Mouse (Mus musculus) heart, adult 2 months (tissue): ENCODE results near the gene Mrpl38. TPM values are rescaled to one million over a fixed set of nuclear protein-coding genes. Genes with fewer than 3 reads are reported as not detected.
"Not testable (repeated sequence)": the region's sequence is repeated elsewhere in the genome, so short reads cannot be mapped to it uniquely, and the experiment has no call there.

Source experiments
- DNase-seq, 2 experiments: peaks; one replicate each; pipeline ENCODE4 v3.0.0; 2021
- H3K27ac ChIP-seq: fragments of 200-600 bp; 2 replicates; pipeline ENCODE4 v1.8.1; 2022
- H3K27me3 ChIP-seq: fragments of 200-500 bp; 2 replicates; pipeline ENCODE4 v1.6.1; 2012; ENCODE audit warnings: mild to moderate bottlenecking, low read length, inconsistent platforms, mixed read lengths; ENCODE audit not compliant: control insufficient read depth, insufficient read depth
- H3K36me3 ChIP-seq: fragments of 200-500 bp; 2 replicates; pipeline ENCODE4 v1.6.1; 2012; ENCODE audit warnings: low read length, inconsistent platforms; ENCODE audit not compliant: control insufficient read depth, insufficient read depth
- H3K4me1 ChIP-seq: fragments of 200-500 bp; 2 replicates; pipeline ENCODE4 v1.6.1; 2011; ENCODE audit warnings: low read length; ENCODE audit not compliant: control insufficient read depth, insufficient read depth
- H3K4me3 ChIP-seq: fragments of 200-600 bp; 2 replicates; pipeline ENCODE4 v1.8.1; 2022
- H3K79me2 ChIP-seq: fragments of 200-500 bp; replicated peaks from 2 replicates; pipeline ENCODE4 v1.6.1; 2012; ENCODE audit warnings: mild to moderate bottlenecking, inconsistent platforms, low read length, moderate library complexity, mixed read lengths; ENCODE audit not compliant: control insufficient read depth, insufficient read depth
- H3K9ac ChIP-seq: fragments of 200-500 bp; 2 replicates; pipeline ENCODE4 v1.6.1; 2012; ENCODE audit warnings: low read depth, mild to moderate bottlenecking, control low read depth, inconsistent platforms, low read length, mixed read lengths
- CTCF ChIP-seq: fragments of 200-600 bp; IDR thresholded peaks from 2 replicates; pipeline ENCODE4 v1.8.1; 2022; ENCODE audit warnings: antibody characterized with exemption, mild to moderate bottlenecking, moderate library complexity
- EP300 ChIP-seq: fragments of 200-500 bp; IDR thresholded peaks from 2 replicates; pipeline ENCODE4 v1.6.1; 2011; ENCODE audit warnings: low read depth, low read length, control low read depth; ENCODE audit not compliant: insufficient read depth
- POLR2A ChIP-seq: fragments of 200-500 bp; IDR thresholded peaks from 2 replicates; pipeline ENCODE4 v1.6.1; 2011; ENCODE audit warnings: mild to moderate bottlenecking, low read depth, low read length, control low read depth; ENCODE audit not compliant: insufficient read depth
- WGBS: fragments of 180-500 bp; shearing (Covaris S2); methylation state at CpG from one replicate; pipeline ENCODE4 v1.1.7; 2018; 5-methylcytosine and 5-hydroxymethylcytosine counted together
- intact Hi-C: fragments of 180-260 bp; cut with DNase I; formaldehyde crosslinking; loops from one replicate; pipeline ENCODE4 v1.15.1; 2025
- polyA plus RNA-seq: library from polyadenylated mRNA; depleted of rRNA; stranded (reverse); fragments of >200 nt; gene quantifications from 2 replicates; pipeline ENCODE4 v1.2.3, GENCODE M21; 2012
- total RNA-seq, 2 experiments: library from RNA; stranded (reverse); gene quantifications; 2 replicates each; pipeline ENCODE4 v1.2.3; 2021

Mrpl38 gene
- total and polyA plus RNA-seq, 3 experiments = 55.5 to 59.7 (median 56.8) TPM

DNA sequence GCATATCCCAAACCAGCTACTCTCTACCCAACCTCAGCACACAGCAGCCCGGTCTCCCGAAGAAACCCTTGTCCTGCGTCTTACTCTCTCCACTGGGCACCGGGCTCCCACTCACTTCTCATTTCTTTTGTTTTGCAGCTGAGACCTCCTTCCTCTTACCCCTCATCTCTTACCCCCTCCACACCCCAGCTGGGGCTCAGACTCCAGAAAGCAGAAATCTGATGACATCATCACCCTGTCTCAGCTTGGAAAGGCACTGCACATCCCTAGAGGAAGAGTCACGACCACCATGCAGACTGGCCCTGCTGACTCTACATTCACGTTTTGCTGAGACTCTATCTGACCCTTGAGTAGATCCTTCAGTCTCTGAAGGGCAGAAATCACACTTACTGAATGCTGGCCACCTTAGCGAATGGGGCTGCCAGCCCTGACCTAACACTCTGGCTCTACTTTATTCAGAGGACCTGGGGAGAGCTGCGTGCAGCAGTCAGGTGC, 8.6 kb downstream of the Mrpl38 start:
- TF ChIP-seq POLR2A = no peak
- TF ChIP-seq EP300 = no peak
- TF ChIP-seq CTCF = no peak
- no peaks in the 10 kb centered on the region for H3K79me2 ChIP-seq
- peak overlapping the region; percentile 70 for H3K4me3 ChIP-seq
- H3K27me3 ChIP-seq = no peaks in the 10 kb centered on the region
- peak overlapping the region; percentile 88 for H3K9ac ChIP-seq
- H3K36me3 ChIP-seq = no peaks in the 10 kb centered on the region
- 28% methylated on average over 8 of the region's 8 CpGs for WGBS
- H3K4me1 ChIP-seq = peaks cover 14% of the 10 kb centered on the region
- H3K27ac ChIP-seq = peak overlapping the region; percentile 96
- intact Hi-C loops = loop anchor here (1.0 to 10.0 kb wide), 4 partner anchors 22 to 195 kb away; partner anchors contain the start of genes Recql5 and Sap30bp
- no peak for DNase-seq

- H3K27ac ChIP-seq = peak overlapping the region; percentile 96
- H3K9ac ChIP-seq = peak overlapping the region; percentile 30
- peaks cover 14% of the 10 kb centered on the region for H3K4me1 ChIP-seq
- TF ChIP-seq EP300 (no peak), CTCF (no peak), POLR2A (no peak)
- H3K79me2 ChIP-seq = no peaks in the 10 kb centered on the region
- DNase-seq = no peak
- no peaks in the 10 kb centered on the region for H3K27me3 ChIP-seq
- H3K36me3 ChIP-seq = no peaks in the 10 kb centered on the region
- intact Hi-C loops = no loop called here
- WGBS = 74% methylated on average over 9 of the region's 9 CpGs
- no peak overlapping the region; the same call in 1 of the 2 replicates for H3K4me3 ChIP-seq
Measured at GRCm38 (mm10) chr11:116129091-116129790, 9.4 kb downstream of the Mrpl38 start.

DNA sequence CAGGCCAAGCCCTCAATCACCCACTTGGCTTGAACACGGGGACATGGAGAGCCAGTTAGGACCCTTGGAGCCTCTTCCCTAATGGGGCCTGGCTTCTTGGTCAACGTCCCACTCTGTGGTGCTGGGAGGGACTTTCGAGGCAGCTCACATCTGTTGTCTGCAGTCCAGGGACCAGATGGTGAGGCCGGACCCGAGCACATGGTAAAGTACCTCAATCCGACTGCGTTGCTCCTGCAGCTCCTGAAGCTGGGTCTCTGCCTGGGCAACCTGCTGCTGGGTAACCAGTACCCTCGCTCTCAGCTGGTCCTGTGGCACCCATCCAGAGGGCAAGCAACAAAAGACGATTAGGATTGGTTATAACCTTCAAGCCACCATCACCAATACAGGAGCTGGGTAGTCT, 10.7 kb downstream of the Mrpl38 start:
- intact Hi-C loops = no loop called here
- no peaks in the 10 kb centered on the region for H3K27me3 ChIP-seq
- H3K9ac ChIP-seq = 0 out of 2 replicates have a peak overlapping the region, but pooled peaks have one; percentile 15
- peaks cover 14% of the 10 kb centered on the region for H3K4me1 ChIP-seq
- WGBS = 74% methylated on average over 9 of the region's 9 CpGs
- no peak for DNase-seq
- H3K27ac ChIP-seq = peak overlapping the region; percentile 20; the same call in 1 of the 2 replicates
- H3K36me3 ChIP-seq = no peaks in the 10 kb centered on the region
- H3K4me3 ChIP-seq = no peak overlapping the region
- H3K79me2 ChIP-seq = no peaks in the 10 kb centered on the region
- no peak for TF ChIP-seq CTCF
- no peak for TF ChIP-seq POLR2A
- no peak for TF ChIP-seq EP300

DNA sequence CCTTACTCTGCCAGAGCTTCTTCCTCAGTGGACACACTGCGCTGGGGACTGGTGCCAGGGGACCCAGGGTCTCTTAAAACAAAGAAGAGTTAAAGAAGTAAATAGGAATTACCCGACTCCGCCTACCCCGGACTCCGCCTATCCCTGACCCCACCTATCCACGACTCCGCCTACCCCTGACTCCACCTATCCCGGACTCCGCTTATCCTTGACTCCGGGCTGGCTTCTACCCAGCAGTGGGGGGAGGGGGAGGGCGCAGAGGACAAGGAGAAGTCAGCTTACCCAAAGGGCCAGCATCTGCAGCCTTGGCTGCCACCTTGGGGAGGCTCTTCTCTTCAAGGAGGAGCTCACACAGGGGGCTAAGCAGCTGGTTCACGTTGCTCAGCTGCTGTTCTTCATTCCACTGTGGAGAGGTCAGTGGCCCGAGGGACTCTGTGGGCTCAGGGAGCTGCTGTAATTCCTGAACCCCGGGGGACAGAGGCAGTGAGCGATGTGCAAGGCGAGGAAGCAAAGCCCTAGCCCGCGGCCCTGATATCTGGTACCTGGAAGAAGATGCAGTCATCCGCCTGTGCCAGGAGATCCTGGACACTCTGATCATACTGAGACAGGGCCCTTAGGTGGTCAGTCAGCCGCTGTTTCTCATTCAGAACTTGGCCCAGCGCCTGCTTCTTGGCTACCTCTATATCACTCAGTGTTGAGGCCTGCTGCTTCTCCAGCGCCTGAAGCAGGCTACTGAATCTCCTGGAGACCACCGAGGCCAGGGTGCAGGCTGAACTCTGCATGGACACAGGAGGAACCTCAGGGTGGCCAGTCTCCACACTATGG, 11.3 kb downstream of the Mrpl38 start, which contains the start of gene Trim47:
TSS of gene Trim47 (minus strand) at position 55 of the 825 bp plus-strand sequence.
- H3K9ac ChIP-seq = 0 out of 2 replicates have a peak within 1 kb of the TSS, but pooled peaks have one; percentile 15
- H3K79me2 ChIP-seq = no peaks in the 10 kb centered on the region
- no peaks in the 10 kb centered on the region for H3K27me3 ChIP-seq
- H3K4me3 ChIP-seq = no peak within 1 kb of the TSS
- peak; percentile 77 for DNase-seq
- no peaks in the 10 kb centered on the region for H3K36me3 ChIP-seq
- H3K27ac ChIP-seq = peak within 1 kb of the TSS; percentile 20; the same call in 1 of the 2 replicates
- WGBS = 43% methylated on average over 23 of the region's 23 CpGs
- intact Hi-C loops = no loop called here
- H3K4me1 ChIP-seq = peaks cover 14% of the 10 kb centered on the region
- TF ChIP-seq POLR2A = no peak
- 0 out of 2 replicates have a peak, but pooled peaks have one; percentile 21 for TF ChIP-seq EP300

DNA sequence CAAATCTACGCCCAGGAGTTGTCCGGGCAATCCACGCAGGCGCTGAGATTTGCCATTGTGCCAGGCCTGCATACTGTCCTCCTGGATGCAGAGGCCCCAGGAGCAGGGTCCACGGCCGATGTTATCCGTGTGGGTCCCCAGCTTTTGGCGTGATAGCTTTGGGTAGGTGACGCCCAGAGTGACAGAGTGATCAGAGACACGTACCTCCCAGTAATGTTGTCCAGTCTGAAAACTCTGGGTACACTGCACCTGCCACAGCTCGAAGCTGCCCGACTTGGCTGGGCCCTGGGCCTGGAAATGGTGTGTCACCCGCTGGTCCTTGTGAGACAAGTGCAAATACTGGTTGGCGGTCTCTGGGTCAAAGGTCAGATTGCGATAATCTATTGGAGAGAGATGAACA, 12.4 kb downstream of the Mrpl38 start:
- Histone ChIP-seq H3K27ac (no peak overlapping the region), H3K4me3 (no peak overlapping the region), H3K4me1 (peaks cover 12% of the 10 kb centered on the region), H3K27me3 (no peaks in the 10 kb centered on the region), H3K36me3 (no peaks in the 10 kb centered on the region), H3K9ac (no peak overlapping the region), H3K79me2 (no peaks in the 10 kb centered on the region)
- DNase-seq = no peak
- intact Hi-C loops = no loop called here
- 98% methylated on average over 15 of the region's 15 CpGs for WGBS
- TF ChIP-seq CTCF (no peak), POLR2A (no peak), EP300 (no peak)

DNA sequence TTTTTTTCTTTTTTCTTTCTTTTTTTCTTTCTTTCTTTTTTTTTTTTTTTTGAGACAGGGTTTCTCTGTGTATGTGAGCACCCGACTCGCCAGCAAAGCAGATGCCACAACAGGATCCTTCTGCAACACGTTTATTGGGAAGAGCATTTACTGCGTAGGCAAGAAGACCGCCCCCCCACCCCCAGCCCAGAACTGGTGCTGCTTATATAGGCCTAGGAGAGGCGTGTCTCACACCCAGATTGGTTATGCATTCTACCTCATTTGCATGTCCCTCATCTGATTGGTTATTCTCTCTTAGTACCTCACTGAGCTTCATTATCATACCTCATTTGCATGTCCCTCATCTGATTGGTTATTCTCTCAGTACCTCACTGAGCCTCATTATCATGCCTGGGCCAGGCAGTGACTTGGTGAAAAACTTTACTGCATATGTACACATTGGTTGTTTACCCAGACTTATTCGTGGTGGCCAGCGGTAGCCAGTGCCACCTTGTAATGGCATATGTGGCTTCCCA, 16.9 kb downstream of the Mrpl38 start:
- H3K4me3 ChIP-seq, intact Hi-C loops, H3K9ac ChIP-seq, H3K36me3 ChIP-seq, H3K4me1 ChIP-seq, H3K79me2 ChIP-seq, H3K27me3 ChIP-seq, H3K27ac ChIP-seq, DNase-seq: not testable (repeated sequence)
- WGBS = 93% methylated on average over 8 of the region's 8 CpGs
